Comparison of ENCODE assay signal across 10 mouse cellular contexts in genomic region chr6:36676710-36677691, GRCm38 (mm10).
DNase-seq lines count a peak whose midpoint lies in the region; ATAC-seq lines count a peak whose summit lies in the region.
"Had no signal": no experiment of that assay in that cellular context is flagged by ENCODE, and none has a peak within 500 bp of the region (broad histone marks: within the 10 kb centered on the region; RNA-seq: fewer than 3 reads in every experiment).

No protein-coding gene starts in this region.

- H3K9me3 ChIP-seq in heart, embryonic 11.5 days (replicated peaks; ENCODE audit: control insufficient read depth, low read length): no peaks in the 10 kb centered on the region
- H3K9me3 ChIP-seq: embryonic facial prominence, embryonic 12.5 days; liver, embryonic 15.5 days had no signal

- H3K4me2 ChIP-seq in heart, embryonic 11.5 days: 0 out of 2 replicates have a peak overlapping the region, but pooled peaks have one; percentile 4
- H3K4me2 ChIP-seq: embryonic facial prominence, embryonic 12.5 days; liver, embryonic 15.5 days had no signal

- peaks cover 6% of the 10 kb centered on the region; the same call in 1 of the 2 replicates for H3K4me1 ChIP-seq in heart, embryonic 11.5 days (ENCODE audit: control insufficient read depth, insufficient read depth, low read length)
- H3K4me1 ChIP-seq: embryonic facial prominence, embryonic 12.5 days; liver, embryonic 15.5 days had no signal

- WGBS in heart, embryonic 11.5 days (ENCODE audit: insufficient replicate concordance): 37% methylated on average over 8 of the region's 8 CpGs

- H3K27me3 ChIP-seq in heart, embryonic 11.5 days (ENCODE audit: control insufficient read depth, insufficient read depth, low read length): no peaks in the 10 kb centered on the region
- H3K27me3 ChIP-seq: embryonic facial prominence, embryonic 12.5 days; liver, embryonic 15.5 days had no signal

- no peaks in the 10 kb centered on the region for H3K36me3 ChIP-seq in heart, embryonic 11.5 days (ENCODE audit: control insufficient read depth, insufficient read depth, low read length)
- H3K36me3 ChIP-seq: embryonic facial prominence, embryonic 12.5 days; liver, embryonic 15.5 days had no signal

- H3K4me3 ChIP-seq in heart, embryonic 11.5 days (ENCODE audit: low read depth, low read length): no peak overlapping the region
- H3K4me3 ChIP-seq: embryonic facial prominence, embryonic 12.5 days; liver, embryonic 15.5 days had no signal

- intact Hi-C loops in heart, postnatal 25 days (cut with DNase I): no loop called here

- H3K27ac ChIP-seq in heart, embryonic 11.5 days (ENCODE audit: low read depth, low read length): peak overlapping the region; percentile 59
- H3K27ac ChIP-seq: embryonic facial prominence, embryonic 12.5 days; liver, embryonic 15.5 days had no signal

- DNase-seq in heart, adult 18-20 months: peak; percentile 22 to 31
- no peak for DNase-seq in heart, postnatal 25 days (ENCODE audit: low spot score)
- peak; percentile 60 for DNase-seq in NIH3T3 (ENCODE audit: low read depth)
- DNase-seq in kidney, postnatal 4 days: peak; percentile 52 to 67
- no peak for DNase-seq in gastrocnemius, postnatal 10 days
- DNase-seq in layer of hippocampus, adult 9-10 months (ENCODE audit: low spot score): no peak
- no peak for DNase-seq in cerebellum, adult 9-10 months

- peak; percentile 83 for ATAC-seq in heart, embryonic 11.5 days (replicated peaks; ENCODE audit: insufficient number of reproducible peaks, low FRiP score, low TSS enrichment)

- H3K9ac ChIP-seq in heart, embryonic 11.5 days (ENCODE audit: low read depth, low read length): no peak overlapping the region
- H3K9ac ChIP-seq: embryonic facial prominence, embryonic 12.5 days; liver, embryonic 15.5 days had no signal

Comparison
In these comparisons a context has a peak if more than half of its experiments do, and no peak if none do; other contexts are left out.
1. DNase-seq: peak in heart, adult 18-20 months (2 of 2), NIH3T3 (single experiment) and kidney, postnatal 4 days (2 of 2); none in heart, postnatal 25 days (single experiment), gastrocnemius, postnatal 10 days (single experiment), layer of hippocampus, adult 9-10 months (single experiment) and cerebellum, adult 9-10 months (single experiment).